Mouse (Mus musculus): ENCODE results near the gene Ttll10. TPM values are rescaled to one million over a fixed set of nuclear protein-coding genes. Genes with fewer than 3 reads are reported as not detected.

Gene Ttll10
- total and polyA plus RNA-seq, 3 experiments: 0.11 TPM; not detected in 2

DNA sequence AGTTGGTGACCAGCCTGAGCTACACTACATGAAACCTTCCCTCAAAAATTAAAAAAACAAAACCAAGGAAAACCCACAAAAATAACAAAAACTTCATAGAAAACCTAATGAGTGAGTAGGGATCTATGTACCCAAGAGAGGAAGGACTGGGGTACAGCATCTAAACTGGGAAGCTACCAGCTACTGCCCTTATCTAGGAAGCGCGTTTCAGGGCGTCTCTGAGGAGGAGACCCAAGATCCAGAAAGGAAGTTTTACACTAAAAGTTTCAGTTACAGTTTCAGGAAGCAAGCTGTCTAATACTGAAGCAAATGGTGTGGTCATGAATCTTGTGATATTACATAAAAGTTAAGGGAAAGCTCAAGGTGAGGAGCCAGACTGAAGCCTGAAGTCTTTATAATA, 9.4 kb downstream of the Ttll10 start:
- H3K4me3 ChIP-seq (ENCODE audit: control insufficient read depth in 1 of 2, insufficient read depth in 1 of 2, low read depth in 2 of 2, low read length in 2 of 2): peak overlapping the region in 1 of 2 experiments; percentile 37; a peak in 2 of 4 replicates
- H3K36me3 ChIP-seq (ENCODE audit: control insufficient read depth in 1 of 2, insufficient read depth in 2 of 2, low read length in 2 of 2): peaks cover 0 to 9% of the 10 kb centered on the region in 2 experiments; a peak in 2 of 4 replicates
- no peaks in the 10 kb centered on the region for H3K79me2 ChIP-seq (ENCODE audit: control insufficient read depth, insufficient read depth, low read length, poor library complexity)
- H3K9me3 ChIP-seq (replicated peaks; ENCODE audit: insufficient read depth, low read length): no peaks in the 10 kb centered on the region
- H3K27ac ChIP-seq (ENCODE audit: control insufficient read depth, low read depth, low read length): peak overlapping the region; percentile 1; the same call in 1 of the 2 replicates
- peak; percentile 65 for DNase-seq (ENCODE audit: low read depth, low spot score)
- no peaks in the 10 kb centered on the region for H3K27me3 ChIP-seq (ENCODE audit: control insufficient read depth in 1 of 2, insufficient read depth in 2 of 2, low read length in 2 of 2)
- peaks cover 0 to 8% of the 10 kb centered on the region in 2 experiments; a peak in 3 of 4 replicates for H3K4me1 ChIP-seq (ENCODE audit: control insufficient read depth in 1 of 2, insufficient read depth in 2 of 2, low read length in 2 of 2)
- TF ChIP-seq POLR2A (IDR thresholded peaks at IDR 0.05; ENCODE audit: control insufficient read depth in 1 of 2, insufficient read depth in 1 of 2, low read depth in 1 of 2, low read length in 2 of 2, poor library complexity in 1 of 2): 0 out of 4 replicates have a peak, but pooled peaks of 1 of the 2 experiments have one; percentile 24
- no peak for TF ChIP-seq ZNF384 (IDR thresholded peaks at IDR 0.05; ENCODE audit: low read depth, low read length)
- no peak for TF ChIP-seq KAT2A (conservative IDR thresholded peaks at IDR 0.05; ENCODE audit: low read depth, low read length)
- TF ChIP-seq ELF1 (IDR thresholded peaks at IDR 0.05; ENCODE audit: low read depth, low read length): no peak
- 0 out of 2 replicates have a peak, but pooled peaks have one; percentile 10 for TF ChIP-seq SMC3 (IDR thresholded peaks at IDR 0.05; ENCODE audit: low read depth, low read length)
- no peak for TF ChIP-seq MAZ (IDR thresholded peaks at IDR 0.05; ENCODE audit: low read depth, low read length)
- peak; percentile 58 for TF ChIP-seq GATA1 (IDR thresholded peaks at IDR 0.05; ENCODE audit: low read depth, low read length)
- no peak for TF ChIP-seq CTCF (IDR thresholded peaks at IDR 0.05 in 2 of 3, conservative IDR thresholded peaks at IDR 0.05 in 1 of 3; ENCODE audit: control insufficient read depth in 1 of 3, insufficient read depth in 1 of 3, low read depth in 2 of 3, low read length in 3 of 3, poor library complexity in 1 of 3, severe bottlenecking in 1 of 3)
- peak; percentile 43; the same call in 1 of the 2 replicates for TF ChIP-seq RCOR1 (IDR thresholded peaks at IDR 0.05; ENCODE audit: low read depth, low read length)
- TF ChIP-seq NELFE (IDR thresholded peaks at IDR 0.05; ENCODE audit: low read depth, low read length): no peak
- TF ChIP-seq MAX (IDR thresholded peaks at IDR 0.05; ENCODE audit: low read length): no peak
- TF ChIP-seq GABPA (IDR thresholded peaks at IDR 0.05; ENCODE audit: low read depth, low read length): no peak
- peak; percentile 10 to 27; a peak in 3 of 4 replicates for TF ChIP-seq EP300 (IDR thresholded peaks at IDR 0.05; ENCODE audit: low read depth in 1 of 2, low read length in 2 of 2)
- 0 out of 2 replicates have a peak overlapping the region, but pooled peaks have one; percentile 0 for H3K9ac ChIP-seq (ENCODE audit: control insufficient read depth, low read depth, low read length, poor library complexity, severe bottlenecking)

DNA sequence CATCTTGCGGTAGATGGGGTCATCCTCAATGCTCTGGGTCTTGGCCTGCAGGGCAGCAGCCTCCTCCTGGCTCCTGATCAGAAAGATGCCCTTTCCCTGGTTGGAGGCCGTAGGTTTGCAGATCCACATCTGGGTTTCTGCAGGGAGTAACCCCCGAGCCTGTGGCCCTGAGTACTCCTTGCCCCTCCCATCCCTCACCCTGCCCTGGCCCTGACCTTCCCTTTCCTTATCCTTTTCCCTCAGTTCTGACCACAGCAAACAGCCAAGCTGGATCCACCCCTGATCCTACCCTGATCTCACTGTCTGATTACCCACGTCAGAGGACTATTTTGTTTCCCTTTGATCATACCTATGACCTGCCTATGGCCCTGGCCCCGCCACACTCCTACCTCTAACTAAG, 14.5 kb downstream of the Ttll10 start:
- no peaks in the 10 kb centered on the region for H3K79me2 ChIP-seq (ENCODE audit: control insufficient read depth, insufficient read depth, low read length, poor library complexity)
- H3K9ac ChIP-seq (ENCODE audit: control insufficient read depth, low read depth, low read length, poor library complexity, severe bottlenecking): no peak overlapping the region
- H3K9me3 ChIP-seq (replicated peaks; ENCODE audit: insufficient read depth, low read length): no peaks in the 10 kb centered on the region
- DNase-seq (ENCODE audit: low read depth, low spot score): no peak
- TF ChIP-seq ZMIZ1 (IDR thresholded peaks at IDR 0.05; ENCODE audit: low read depth, low read length) (no peak), HCFC1 (IDR thresholded peaks at IDR 0.05; ENCODE audit: low read depth, low read length) (no peak), EP300 (IDR thresholded peaks at IDR 0.05; ENCODE audit: low read depth in 1 of 2, low read length in 2 of 2) (no peak), TBP (IDR thresholded peaks at IDR 0.05; ENCODE audit: low read depth, low read length) (no peak), CTCF (IDR thresholded peaks at IDR 0.05 in 2 of 3, conservative IDR thresholded peaks at IDR 0.05 in 1 of 3; ENCODE audit: control insufficient read depth in 1 of 3, insufficient read depth in 1 of 3, low read depth in 2 of 3, low read length in 3 of 3, poor library complexity in 1 of 3, severe bottlenecking in 1 of 3) (no peak), MYB (IDR thresholded peaks at IDR 0.05; ENCODE audit: low read depth, low read length) (no peak), RAD21 (IDR thresholded peaks at IDR 0.05; ENCODE audit: low read depth, low read length) (no peak)
- no peak overlapping the region for H3K4me3 ChIP-seq (ENCODE audit: control insufficient read depth in 1 of 2, insufficient read depth in 1 of 2, low read depth in 2 of 2, low read length in 2 of 2)
- H3K27ac ChIP-seq (ENCODE audit: control insufficient read depth, low read depth, low read length): no peak overlapping the region
- peaks cover 0 to 2% of the 10 kb centered on the region in 2 experiments; a peak in 1 of 4 replicates for H3K36me3 ChIP-seq (ENCODE audit: control insufficient read depth in 1 of 2, insufficient read depth in 2 of 2, low read length in 2 of 2)
- H3K27me3 ChIP-seq (ENCODE audit: control insufficient read depth in 1 of 2, insufficient read depth in 2 of 2, low read length in 2 of 2): no peaks in the 10 kb centered on the region
- H3K4me1 ChIP-seq (ENCODE audit: control insufficient read depth in 1 of 2, insufficient read depth in 2 of 2, low read length in 2 of 2): no peaks in the 10 kb centered on the region; a peak in 1 of 4 replicates
